Mouse (Mus musculus): Measurements from ENCODE around the gene Thsd4.

Gene Thsd4

GRCm38 (mm10) chr9:60198530-60199200 is 323.2 kb downstream of the Thsd4 start:
- no peak for DNase-seq

DNA sequence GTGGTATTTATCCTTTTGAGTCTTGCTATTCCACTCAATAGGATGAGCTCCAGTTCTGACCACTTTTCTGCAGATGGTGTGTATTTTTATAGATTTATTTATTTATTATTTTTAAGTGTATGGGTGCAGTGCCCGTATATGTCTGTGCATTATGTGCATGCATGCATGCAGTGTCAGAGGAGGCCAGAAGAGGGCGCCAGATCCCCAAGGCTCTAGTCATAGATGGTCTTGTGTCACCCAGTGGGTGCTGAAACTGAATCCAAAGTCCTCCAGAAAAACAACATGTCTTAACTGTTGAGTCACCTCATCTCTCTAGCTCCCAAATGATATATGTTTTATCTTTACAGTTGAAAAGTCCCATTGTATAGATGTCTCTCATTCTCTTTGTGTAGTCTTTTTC is 326.3 kb downstream of the Thsd4 start:
- DNase-seq, result peak; percentile 10 to 50

- DNase-seq, result no peak
Observed at GRCm38 (mm10) chr9:60194905-60195304, 326.9 kb downstream of the Thsd4 start.

DNA sequence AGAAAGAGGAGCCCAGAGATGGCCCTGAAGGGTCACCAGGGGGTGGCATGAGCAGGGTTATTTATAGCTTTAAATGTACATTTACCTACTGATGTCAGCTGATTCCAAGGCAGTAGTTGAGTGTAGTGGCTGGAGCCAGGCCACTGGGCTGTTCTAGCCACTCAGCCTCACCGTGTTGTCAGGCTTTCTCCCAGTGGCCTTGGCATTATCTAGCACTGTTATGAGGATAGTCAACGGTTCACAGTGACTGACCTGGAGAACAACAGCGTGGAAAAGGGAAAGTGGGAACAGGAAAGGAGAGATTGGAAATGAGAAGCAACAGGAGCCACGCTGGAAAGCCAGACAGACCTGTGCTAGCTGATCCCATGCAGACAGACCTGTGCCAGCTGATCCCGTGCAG is 329.5 kb downstream of the Thsd4 start:
- no peak for DNase-seq

- DNase-seq, result peak; percentile 15 to 18
Observed at GRCm38 (mm10) chr9:60187437-60187836, 334.4 kb downstream of the Thsd4 start.

GRCm38 (mm10) chr9:60186948-60187347 is 334.9 kb downstream of the Thsd4 start:
- DNase-seq, result no peak

- peak in 1 of 2 experiments; percentile 14 for DNase-seq
Observed at GRCm38 (mm10) chr9:60184083-60184482, 337.8 kb downstream of the Thsd4 start.

- no peak for DNase-seq
Observed at GRCm38 (mm10) chr9:60182371-60182770, 339.5 kb downstream of the Thsd4 start.

- no peak for DNase-seq
Observed at GRCm38 (mm10) chr9:60180936-60181335, 340.9 kb downstream of the Thsd4 start.

GRCm38 (mm10) chr9:60180114-60180513 is 341.7 kb downstream of the Thsd4 start:
- no peak for DNase-seq

DNA sequence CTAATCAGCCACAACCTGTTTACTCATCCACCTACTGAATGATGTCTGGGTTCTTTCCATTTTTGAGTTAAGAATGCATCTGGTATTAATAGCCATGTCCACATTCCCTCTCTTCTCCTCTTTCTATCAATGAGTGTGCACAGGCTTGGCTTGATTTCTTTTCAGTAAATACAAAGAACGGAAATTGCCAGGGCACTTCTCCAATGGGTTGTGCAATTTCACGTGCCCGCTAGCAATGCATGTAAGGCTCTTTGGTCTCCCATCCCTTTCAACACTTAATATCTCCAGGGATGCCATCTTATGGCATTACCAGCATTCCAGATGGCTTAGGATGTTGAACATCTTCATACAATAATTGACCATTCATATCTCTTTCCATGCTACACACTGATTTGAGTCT is 345.5 kb downstream of the Thsd4 start:
- no peak for DNase-seq

- peak; percentile 35 to 49 for DNase-seq
Observed at GRCm38 (mm10) chr9:60172459-60173060, 349.3 kb downstream of the Thsd4 start.

GRCm38 (mm10) chr9:60166990-60167389 is 354.9 kb downstream of the Thsd4 start:
- peak in 1 of 2 experiments; percentile 17 for DNase-seq

GRCm38 (mm10) chr9:60160855-60161254 is 361.0 kb downstream of the Thsd4 start:
- no peak for DNase-seq

- DNase-seq, result no peak
Observed at GRCm38 (mm10) chr9:60160194-60160593, 361.7 kb downstream of the Thsd4 start.

- DNase-seq, result no peak
Observed at GRCm38 (mm10) chr9:60152990-60153389, 368.9 kb downstream of the Thsd4 start.

- DNase-seq, result no peak
Observed at GRCm38 (mm10) chr9:60151897-60152627, 369.8 kb downstream of the Thsd4 start.

GRCm38 (mm10) chr9:60150511-60150910 is 371.3 kb downstream of the Thsd4 start:
- no peak for DNase-seq

DNA sequence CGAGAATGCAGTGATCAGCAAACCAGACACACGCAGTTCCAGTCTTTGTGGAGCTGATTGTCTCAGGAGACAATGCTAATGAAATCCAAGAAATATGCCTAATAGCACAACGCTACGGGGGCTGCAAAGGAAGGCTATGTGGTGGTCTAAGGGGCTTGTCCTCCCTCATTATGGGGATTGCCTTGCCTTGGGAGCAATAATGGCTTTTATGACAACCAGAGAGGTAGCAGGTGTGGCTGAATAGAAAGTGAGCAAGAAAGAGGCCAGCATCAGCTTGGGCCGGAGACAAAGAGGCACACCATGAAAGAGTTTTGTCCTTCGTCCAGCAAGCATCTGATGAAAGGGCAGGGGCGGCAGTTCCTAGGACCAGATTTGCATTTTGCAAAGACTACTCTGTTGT is 372.9 kb downstream of the Thsd4 start:
- DNase-seq, result no peak

DNA sequence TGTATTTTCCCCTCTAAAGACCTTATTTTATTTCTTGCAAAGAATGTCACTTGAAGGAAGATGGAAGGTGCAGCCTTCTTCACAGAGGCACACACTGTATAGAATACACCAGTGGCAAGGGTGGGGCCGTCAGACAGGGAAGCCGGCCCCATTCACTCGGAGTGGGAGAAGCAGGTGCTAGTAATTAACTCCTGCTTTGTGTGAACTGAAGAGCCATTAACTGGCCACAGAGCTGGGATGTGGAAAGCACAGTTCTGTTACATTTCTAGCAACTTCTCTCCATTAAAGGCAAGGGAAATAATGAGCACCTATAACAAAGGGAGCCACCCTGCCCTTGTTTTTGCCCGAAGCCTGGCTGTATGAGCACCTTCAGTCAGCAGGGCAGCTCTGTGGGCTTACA is 374.4 kb downstream of the Thsd4 start:
- DNase-seq, result no peak

GRCm38 (mm10) chr9:60143816-60144215 is 378.0 kb downstream of the Thsd4 start:
- DNase-seq, result no peak

DNA sequence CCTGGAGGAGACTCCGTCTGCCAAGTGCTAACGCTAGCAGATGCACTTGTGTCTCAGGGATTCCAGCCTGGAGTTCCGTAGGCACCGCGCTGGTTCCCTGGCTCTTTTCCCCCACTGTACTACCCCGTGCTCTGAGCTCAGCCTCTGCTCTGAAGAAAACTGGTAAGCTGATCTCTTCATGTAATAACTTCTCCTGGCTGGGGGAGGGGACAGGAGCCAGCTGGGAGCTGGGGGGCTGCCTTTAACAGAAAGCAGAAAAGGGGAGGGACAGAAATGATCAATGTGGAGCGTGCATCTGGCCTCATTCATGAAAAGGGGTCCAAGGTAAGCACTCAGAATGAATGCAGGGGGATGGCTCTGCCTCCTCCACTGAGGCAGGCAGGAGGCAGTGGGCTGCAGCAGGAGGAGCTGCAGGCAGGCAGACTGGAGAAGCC is 380.7 kb downstream of the Thsd4 start:
- no peak for DNase-seq

DNA sequence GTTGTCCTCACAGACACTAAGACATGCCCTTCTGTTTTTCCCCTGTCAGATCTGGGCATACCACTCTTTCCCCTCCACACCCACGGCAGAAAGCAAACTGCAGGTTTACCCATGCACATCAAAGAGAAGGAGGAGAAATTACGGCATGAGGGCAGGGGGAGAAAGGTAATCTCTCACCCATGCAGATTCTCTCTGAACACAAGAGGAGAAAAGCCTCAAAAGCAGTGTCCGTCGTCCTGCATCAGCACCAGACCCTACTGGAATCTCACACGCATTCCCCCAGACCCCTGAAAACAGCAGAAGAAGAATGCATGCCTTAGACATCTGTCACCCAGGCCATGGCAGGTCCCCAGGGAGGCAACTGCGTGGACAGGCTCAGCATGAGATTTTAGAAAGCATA is 381.4 kb downstream of the Thsd4 start:
- no peak for DNase-seq

- no peak for DNase-seq
Observed at GRCm38 (mm10) chr9:60139446-60139845, 382.4 kb downstream of the Thsd4 start.

Measured in kidney, postnatal 36 days (tissue).